Mouse (Mus musculus) hindbrain, embryonic 11.5 days (tissue): ENCODE measurements around the gene Rad23a. TPM values are rescaled to one million over a fixed set of nuclear protein-coding genes. Genes with fewer than 3 reads are reported as not detected.

ENCODE experiments used
- ATAC-seq: fragments of 200-750 bp; cut with Nextera tagmentation; 2 replicates; pipeline ENCODE4 v1.8.0; 2017; ENCODE audit warnings: mild to moderate bottlenecking, moderate TSS enrichment, moderate library complexity; ENCODE audit not compliant: low FRiP score
- DNase-seq: peaks from one replicate; pipeline ENCODE4 v3.0.0-alpha.2; 2015; ENCODE audit warnings: low spot score
- H3K27ac ChIP-seq: fragments of 300-500 bp; sonication (generic); 2 replicates; pipeline ENCODE4 v1.5.1; 2014; ENCODE audit warnings: mild to moderate bottlenecking, low read depth, low read length
- H3K27me3 ChIP-seq: fragments of 300-500 bp; sonication (generic); 2 replicates; pipeline ENCODE4 v1.6.1; 2014; ENCODE audit warnings: mild to moderate bottlenecking, low read length, moderate library complexity, mixed read lengths; ENCODE audit not compliant: control insufficient read depth, insufficient read depth
- H3K36me3 ChIP-seq: fragments of 300-500 bp; sonication (generic); 2 replicates; pipeline ENCODE4 v1.6.1; 2014; ENCODE audit warnings: mild to moderate bottlenecking, low read length, moderate library complexity, mixed read lengths; ENCODE audit not compliant: control insufficient read depth, insufficient read depth
- H3K4me1 ChIP-seq: fragments of 300-500 bp; sonication (generic); replicated peaks from 2 replicates; pipeline ENCODE4 v1.6.1; 2014; ENCODE audit warnings: low read length, mixed read lengths; ENCODE audit not compliant: control insufficient read depth, insufficient read depth
- H3K4me2 ChIP-seq: fragments of 300-500 bp; sonication (generic); replicated peaks from 2 replicates; pipeline ENCODE4 v1.6.1; 2014; ENCODE audit warnings: mild to moderate bottlenecking, low read depth, low read length
- H3K4me3 ChIP-seq: fragments of 300-500 bp; sonication (generic); 2 replicates; pipeline ENCODE4 v1.5.1; 2014; ENCODE audit warnings: low read depth, low read length
- H3K9ac ChIP-seq: fragments of 300-500 bp; sonication (generic); 2 replicates; pipeline ENCODE4 v1.6.1; 2014; ENCODE audit warnings: low read depth, low read length
- H3K9me3 ChIP-seq: fragments of 300-500 bp; sonication (generic); 2 replicates; pipeline ENCODE4 v1.6.1; 2016; ENCODE audit warnings: low read length; ENCODE audit not compliant: control insufficient read depth
- WGBS: fragments of 180-500 bp; shearing (Covaris S2); extraction: QIAGEN DNeasy Blood & Tissue Kit; methylation state at CpG from one replicate; pipeline ENCODE4 v1.1.7; 2014; 5-methylcytosine and 5-hydroxymethylcytosine counted together
- polyA plus RNA-seq: library from polyadenylated mRNA; unstranded; fragments of >200 nt; fragmentation: Nextera tagmentation; extraction: Ambion mirVana; gene quantifications from 2 replicates; pipeline ENCODE4 v1.2.1, GENCODE M21; 2014

Gene Rad23a
- polyA plus RNA-seq, 1 experiment from 2014 or later = 88.6 TPM

GRCm38 (mm10) chr8:84789855-84790486, 50.5 kb downstream of the Rad23a start:
- no peak overlapping the region for H3K27ac ChIP-seq
- no peaks in the 10 kb centered on the region for H3K9me3 ChIP-seq
- H3K27me3 ChIP-seq = peaks cover 93% of the 10 kb centered on the region
- 77% methylated on average over 9 of the region's 9 CpGs for WGBS
- H3K9ac ChIP-seq = no peak overlapping the region
- no peaks in the 10 kb centered on the region for H3K36me3 ChIP-seq
- no peak for ATAC-seq
- no peak for DNase-seq
- no peak overlapping the region for H3K4me3 ChIP-seq
- no peaks in the 10 kb centered on the region for H3K4me1 ChIP-seq
- H3K4me2 ChIP-seq = no peak overlapping the region

GRCm38 (mm10) chr8:84789345-84789744, 51.1 kb downstream of the Rad23a start:
- ATAC-seq = no peak
- H3K9ac ChIP-seq = no peak overlapping the region
- no peak overlapping the region for H3K4me2 ChIP-seq
- DNase-seq = no peak
- H3K9me3 ChIP-seq = no peaks in the 10 kb centered on the region
- no peak overlapping the region for H3K27ac ChIP-seq
- peaks cover 95% of the 10 kb centered on the region for H3K27me3 ChIP-seq
- 50% methylated on average over 5 of the region's 5 CpGs for WGBS
- H3K4me3 ChIP-seq = no peak overlapping the region
- no peaks in the 10 kb centered on the region for H3K4me1 ChIP-seq
- no peaks in the 10 kb centered on the region for H3K36me3 ChIP-seq

- no peak overlapping the region for H3K4me3 ChIP-seq
- 13% methylated on average over 11 of the region's 11 CpGs for WGBS
- no peak overlapping the region for H3K9ac ChIP-seq
- no peak for ATAC-seq
- peak; percentile 19 for DNase-seq
- peaks cover 96% of the 10 kb centered on the region for H3K27me3 ChIP-seq
- H3K4me1 ChIP-seq = no peaks in the 10 kb centered on the region
- H3K36me3 ChIP-seq = no peaks in the 10 kb centered on the region
- no peak overlapping the region for H3K4me2 ChIP-seq
- H3K27ac ChIP-seq = no peak overlapping the region
- H3K9me3 ChIP-seq = no peaks in the 10 kb centered on the region
These were observed 51.6 kb downstream of the Rad23a start for GRCm38 (mm10) chr8:84788896-84789295.

- Histone ChIP-seq H3K4me1 (no peaks in the 10 kb centered on the region), H3K4me3 (no peak overlapping the region), H3K36me3 (no peaks in the 10 kb centered on the region), H3K9me3 (no peaks in the 10 kb centered on the region), H3K9ac (no peak overlapping the region), H3K4me2 (no peak overlapping the region), H3K27me3 (peaks cover 96% of the 10 kb centered on the region), H3K27ac (no peak overlapping the region)
- DNase-seq (peak; percentile 34), ATAC-seq (no peak)
- WGBS = 4% methylated on average over 14 of the region's 14 CpGs
These were observed 52.8 kb downstream of the Rad23a start for GRCm38 (mm10) chr8:84787523-84788302.

GRCm38 (mm10) chr8:84786801-84787467, 53.5 kb downstream of the Rad23a start:
- H3K4me2 ChIP-seq = no peak overlapping the region
- ATAC-seq = no peak
- no peak overlapping the region for H3K27ac ChIP-seq
- H3K27me3 ChIP-seq = peaks cover 97% of the 10 kb centered on the region
- no peak overlapping the region for H3K4me3 ChIP-seq
- WGBS = 2% methylated on average over 11 of the region's 11 CpGs
- no peak overlapping the region for H3K9ac ChIP-seq
- no peaks in the 10 kb centered on the region for H3K9me3 ChIP-seq
- H3K4me1 ChIP-seq = no peaks in the 10 kb centered on the region
- H3K36me3 ChIP-seq = no peaks in the 10 kb centered on the region
- peak; percentile 48 for DNase-seq

GRCm38 (mm10) chr8:84785756-84786677, 54.4 kb downstream of the Rad23a start:
- H3K27me3 ChIP-seq = peaks cover 99% of the 10 kb centered on the region
- H3K9me3 ChIP-seq = no peaks in the 10 kb centered on the region
- H3K9ac ChIP-seq = no peak overlapping the region
- WGBS = under 1% methylated on average over 38 of the region's 38 CpGs
- no peaks in the 10 kb centered on the region for H3K36me3 ChIP-seq
- ATAC-seq (no peak), DNase-seq (peak; percentile 58)
- H3K4me3 ChIP-seq = no peak overlapping the region
- no peak overlapping the region for H3K27ac ChIP-seq
- H3K4me1 ChIP-seq = no peaks in the 10 kb centered on the region
- no peak overlapping the region for H3K4me2 ChIP-seq

GRCm38 (mm10) chr8:84785506-84785755, 55.0 kb downstream of the Rad23a start:
- H3K27ac ChIP-seq = no peak overlapping the region
- peaks cover 99% of the 10 kb centered on the region for H3K27me3 ChIP-seq
- under 1% methylated on average over 11 of the region's 11 CpGs for WGBS
- H3K9me3 ChIP-seq = no peaks in the 10 kb centered on the region
- H3K4me1 ChIP-seq = no peaks in the 10 kb centered on the region
- no peak overlapping the region for H3K4me3 ChIP-seq
- no peak for ATAC-seq
- H3K4me2 ChIP-seq = no peak overlapping the region
- no peak for DNase-seq
- no peaks in the 10 kb centered on the region for H3K36me3 ChIP-seq
- H3K9ac ChIP-seq = no peak overlapping the region

- H3K27me3 ChIP-seq = peaks cover 99% of the 10 kb centered on the region
- H3K4me3 ChIP-seq = no peak overlapping the region
- H3K4me1 ChIP-seq = no peaks in the 10 kb centered on the region
- DNase-seq = peak; percentile 58
- H3K9ac ChIP-seq = no peak overlapping the region
- no peak overlapping the region for H3K27ac ChIP-seq
- no peaks in the 10 kb centered on the region for H3K9me3 ChIP-seq
- no peaks in the 10 kb centered on the region for H3K36me3 ChIP-seq
- H3K4me2 ChIP-seq = no peak overlapping the region
- ATAC-seq = no peak
- under 1% methylated on average over 47 of the region's 48 CpGs for WGBS
These were observed 55.6 kb downstream of the Rad23a start for GRCm38 (mm10) chr8:84784681-84785505.
